In the genomic region with DNA sequence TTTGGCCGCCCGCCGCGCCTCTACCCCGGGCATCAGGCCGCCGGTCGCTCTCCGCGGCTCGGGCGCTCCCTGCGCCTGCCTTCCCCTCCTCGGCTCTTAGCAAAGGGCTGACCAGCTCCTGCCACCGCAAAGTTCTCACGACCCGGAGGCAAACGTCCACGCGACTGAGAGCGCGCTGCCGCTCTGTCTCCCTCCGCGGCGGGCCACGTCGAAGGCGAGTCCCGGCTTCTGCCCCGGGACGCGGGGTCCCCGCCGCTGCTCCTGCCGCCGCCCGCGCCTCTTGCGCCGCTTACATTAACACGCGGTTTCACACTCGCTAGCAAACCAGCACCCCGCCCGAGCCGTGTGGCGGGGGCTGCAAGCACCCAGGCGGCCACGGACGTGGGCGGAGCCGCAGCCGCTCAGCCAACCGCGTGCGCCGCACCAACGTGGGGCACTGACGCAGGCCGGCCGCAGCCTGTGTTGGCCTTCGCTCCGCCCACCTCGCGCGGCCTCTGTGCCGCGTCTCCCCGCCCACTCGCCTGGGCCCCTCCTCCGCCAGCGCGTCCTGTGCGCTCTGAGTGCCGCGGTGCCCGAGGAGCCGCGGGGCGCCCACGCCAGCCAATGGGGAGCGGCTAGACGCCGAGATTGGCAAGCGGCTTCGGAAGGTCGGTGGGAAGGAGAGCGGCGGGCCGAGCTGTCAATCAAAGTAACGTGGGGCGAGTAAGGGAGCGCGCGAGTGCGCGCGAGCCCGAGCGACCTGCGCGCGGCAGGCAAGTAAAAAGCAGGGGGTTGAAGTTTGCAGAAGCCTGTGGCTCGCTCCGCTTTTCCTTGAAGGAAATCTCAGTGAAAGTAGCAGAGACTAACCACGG, we compare ENCODE assay signal across 9 mouse cellular contexts. TPM values are rescaled to one million over a fixed set of nuclear protein-coding genes. Genes with fewer than 3 reads are reported as not detected.
A peak's percentile ranks its signal among the peaks of the same experiment; 100 is the strongest.
DNase-seq lines count a peak whose midpoint lies in the region; ATAC-seq and TF ChIP-seq lines count a peak whose summit lies in the region.
"Had no signal": no experiment of that assay in that cellular context is flagged by ENCODE, and none has a peak within 500 bp of the region (broad histone marks: within the 10 kb centered on the region; RNA-seq: fewer than 3 reads in every experiment).

Tle1 (minus strand) TSS at position 361 of the 851 bp plus-strand sequence.

- peak within 1 kb of the TSS; percentile 79 for H3K27ac ChIP-seq in bone marrow macrophage, adult 2 months (ENCODE audit: insufficient read depth, low read depth, low read length)
- peak within 1 kb of the TSS; percentile 88 for H3K27ac ChIP-seq in embryonic fibroblast, embryonic 13.5 days (ENCODE audit: insufficient read depth, low read length)
- peak within 1 kb of the TSS; percentile 96 for H3K27ac ChIP-seq in kidney, embryonic 14.5 days (ENCODE audit: low read depth, low read length)
- H3K27ac ChIP-seq in limb, embryonic 15.5 days, result peak within 1 kb of the TSS; percentile 98

- no peaks in the 10 kb centered on the region for H3K9me3 ChIP-seq in kidney, embryonic 14.5 days (ENCODE audit: control insufficient read depth, low read length)
- H3K9me3 ChIP-seq in limb, embryonic 15.5 days, result no peaks in the 10 kb centered on the region

- no peaks in the 10 kb centered on the region for H3K27me3 ChIP-seq in kidney, embryonic 14.5 days (ENCODE audit: control insufficient read depth, insufficient read depth, low read length)
- H3K27me3 ChIP-seq in limb, embryonic 15.5 days, result no peaks in the 10 kb centered on the region
- H3K27me3 ChIP-seq: CH12.LX had no signal

- peak within 1 kb of the TSS; percentile 96 for H3K4me3 ChIP-seq in bone marrow macrophage, adult 2 months (ENCODE audit: insufficient read depth, low read length)
- peak within 1 kb of the TSS; percentile 99 for H3K4me3 ChIP-seq in embryonic fibroblast, embryonic 13.5 days (ENCODE audit: insufficient read depth, low read length)
- H3K4me3 ChIP-seq in kidney, embryonic 14.5 days (ENCODE audit: low read length), result peak within 1 kb of the TSS; percentile 86
- H3K4me3 ChIP-seq in limb, embryonic 15.5 days, result peak within 1 kb of the TSS; percentile 91

- no peak for TF ChIP-seq CTCF in bone marrow macrophage, adult 2 months (IDR thresholded peaks at IDR 0.05; ENCODE audit: low read depth, low read length)
- no peak for TF ChIP-seq CTCF in embryonic fibroblast, embryonic 13.5 days (IDR thresholded peaks at IDR 0.05; ENCODE audit: borderline replicate concordance, insufficient read depth, low read length)

- H3K9ac ChIP-seq in kidney, embryonic 14.5 days (ENCODE audit: low read depth, low read length), result peak within 1 kb of the TSS; percentile 91
- H3K9ac ChIP-seq in limb, embryonic 15.5 days, result peak within 1 kb of the TSS; percentile 78

- peak within 1 kb of the TSS; percentile 66 for H3K4me2 ChIP-seq in kidney, embryonic 14.5 days (replicated peaks; ENCODE audit: low read depth, low read length)
- H3K4me2 ChIP-seq in limb, embryonic 15.5 days, result peak within 1 kb of the TSS; percentile 75

- H3K4me1 ChIP-seq in bone marrow macrophage, adult 2 months (ENCODE audit: control insufficient read depth, insufficient read depth, low read length), result peaks cover 11% of the 10 kb centered on the region
- peaks cover 3% of the 10 kb centered on the region; the same call in 1 of the 2 replicates for H3K4me1 ChIP-seq in embryonic fibroblast, embryonic 13.5 days (ENCODE audit: control insufficient read depth, insufficient read depth, low read length)
- peaks cover 21% of the 10 kb centered on the region for H3K4me1 ChIP-seq in kidney, embryonic 14.5 days (ENCODE audit: control insufficient read depth, insufficient read depth, low read length)
- H3K4me1 ChIP-seq in limb, embryonic 15.5 days, result peaks cover 25% of the 10 kb centered on the region

- no peaks in the 10 kb centered on the region for H3K36me3 ChIP-seq in kidney, embryonic 14.5 days (ENCODE audit: control insufficient read depth, insufficient read depth, low read length)
- H3K36me3 ChIP-seq in limb, embryonic 15.5 days, result no peaks in the 10 kb centered on the region

- under 1% methylated on average over 92 of the region's 107 CpGs for WGBS in kidney, embryonic 14.5 days
- WGBS in limb, embryonic 15.5 days, result under 1% methylated on average over 105 of the region's 107 CpGs

- no peak for TF ChIP-seq POLR2A in bone marrow macrophage, adult 2 months (IDR thresholded peaks at IDR 0.05; ENCODE audit: borderline replicate concordance, low read depth, low read length)
- TF ChIP-seq POLR2A in embryonic fibroblast, embryonic 13.5 days (IDR thresholded peaks at IDR 0.05; ENCODE audit: low read depth, low read length), result peak; percentile 74

- peak; percentile 97 for ATAC-seq in kidney, embryonic 14.5 days (ENCODE audit: low FRiP score, low TSS enrichment)
- peak; percentile 98 for ATAC-seq in limb, embryonic 15.5 days (ENCODE audit: insufficient number of reproducible peaks, low FRiP score, low TSS enrichment, low read depth)

- peak; percentile 96 for DNase-seq in 3T3-L1 (ENCODE audit: low read depth, low spot score)
- DNase-seq in heart, adult 9 months (ENCODE audit: low spot score in 2 of 2), result peak; percentile 99
- peak; percentile 97 to 99 for DNase-seq in monocyte, adult 2 months (ENCODE audit: low read depth in 1 of 2, low spot score in 2 of 2)
- DNase-seq in spleen, postnatal 36 days (ENCODE audit: low spot score in 2 of 2), result peak; percentile 99

RNA-seq across cellular contexts. Expression of gene Tle1, which starts in this region (rescaled TPM):
- 22.8 and 28.1 TPM in 2 replicates for polyA plus RNA-seq in bone marrow macrophage, adult 2 months (2012; ENCODE audit: insufficient read depth, insufficient read length, missing spikeins)
- polyA plus RNA-seq in embryonic fibroblast, embryonic 13.5 days (2011; ENCODE audit: insufficient read length, low read depth, missing spikeins), result 34.3 and 41.2 TPM in 2 replicates
- polyA plus RNA-seq in kidney, embryonic 14.5 days (2014; fragmentation: Nextera tagmentation; extraction: Ambion mirVana), result 30.3 and 39.4 TPM in 2 replicates
- polyA plus RNA-seq in limb, embryonic 15.5 days (2015; fragmentation: Nextera tagmentation; extraction: Ambion mirVana), result 16.8 and 22.3 TPM in 2 replicates

Comparison
In these comparisons a context has a peak if more than half of its experiments do, and no peak if none do; other contexts are left out.
1. Peak in every context shown above with its lines: DNase-seq, ATAC-seq, H3K4me3 ChIP-seq and H3K27ac ChIP-seq.